Mouse (Mus musculus) lung, embryonic 16.5 days (tissue): Measurements from ENCODE around the gene Anks1b. TPM values are rescaled to one million over a fixed set of nuclear protein-coding genes. Genes with fewer than 3 reads are reported as not detected.

ENCODE experiments used
- ATAC-seq: fragments of 200-750 bp; cut with Nextera tagmentation; 2 replicates; pipeline ENCODE4 v1.8.0; 2017; ENCODE audit warnings: low read depth, mild to moderate bottlenecking, moderate library complexity
- H3K27ac ChIP-seq: fragments of 300-500 bp; sonication (generic); 2 replicates; pipeline ENCODE4 v1.5.1; 2014; ENCODE audit warnings: mild to moderate bottlenecking, control low read depth, low read length
- H3K27me3 ChIP-seq: fragments of 300-500 bp; sonication (generic); 2 replicates; pipeline ENCODE4 v1.6.1; 2014; ENCODE audit warnings: low read depth, low read length, mixed read lengths; ENCODE audit not compliant: control insufficient read depth, insufficient read depth
- H3K36me3 ChIP-seq: fragments of 300-500 bp; sonication (generic); 2 replicates; pipeline ENCODE4 v1.6.1; 2014; ENCODE audit warnings: low read length; ENCODE audit not compliant: control insufficient read depth, insufficient read depth
- H3K4me1 ChIP-seq: fragments of 300-500 bp; sonication (generic); replicated peaks from 2 replicates; pipeline ENCODE4 v1.6.1; 2014; ENCODE audit warnings: low read length, mixed read lengths; ENCODE audit not compliant: control insufficient read depth, insufficient read depth
- H3K4me2 ChIP-seq: fragments of 300-500 bp; sonication (generic); 2 replicates; pipeline ENCODE4 v1.6.1; 2014; ENCODE audit warnings: low read depth, low read length, control low read depth
- H3K4me3 ChIP-seq: fragments of 300-500 bp; sonication (generic); 2 replicates; pipeline ENCODE4 v1.5.1; 2014; ENCODE audit warnings: mild to moderate bottlenecking, low read length, control low read depth
- H3K9ac ChIP-seq: fragments of 300-500 bp; sonication (generic); 2 replicates; pipeline ENCODE4 v1.6.1; 2014; ENCODE audit warnings: low read length, control low read depth
- H3K9me3 ChIP-seq: fragments of 300-500 bp; sonication (generic); 2 replicates; pipeline ENCODE4 v1.6.1; 2016; ENCODE audit warnings: low read length; ENCODE audit not compliant: control insufficient read depth
- WGBS: fragments of 180-500 bp; shearing (Covaris S2); extraction: QIAGEN DNeasy Blood & Tissue Kit; methylation state at CpG from one replicate; pipeline ENCODE4 v1.1.7; 2014; 5-methylcytosine and 5-hydroxymethylcytosine counted together
- polyA plus RNA-seq: library from polyadenylated mRNA; unstranded; fragments of >200 nt; fragmentation: Nextera tagmentation; extraction: Ambion mirVana; gene quantifications from 2 replicates; pipeline ENCODE4 v1.2.1, GENCODE M21; 2015

Gene Anks1b
- polyA plus RNA-seq, 1 experiment from 2014 or later = 0.20 TPM

DNA sequence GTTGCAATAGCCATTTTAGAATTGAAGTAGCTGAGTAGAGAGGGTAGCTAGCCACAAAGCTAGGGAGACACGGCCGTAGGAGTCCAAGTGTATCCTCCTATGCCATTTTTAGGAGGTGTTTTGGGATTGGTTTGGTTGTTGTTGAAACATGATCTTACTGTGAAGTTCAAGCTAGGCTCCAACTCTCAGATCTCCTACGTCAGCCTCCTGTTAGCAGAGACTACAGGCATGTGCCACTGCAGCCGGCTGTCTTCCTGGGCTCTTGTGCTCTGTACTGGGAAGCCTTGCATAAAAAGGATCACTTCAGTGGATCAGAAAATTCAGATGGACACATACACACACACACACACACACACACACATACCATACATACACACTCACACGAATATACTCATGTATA is 1059.8 kb downstream of the Anks1b start:
- Histone ChIP-seq H3K4me1 (no peaks in the 10 kb centered on the region), H3K9ac (no peak overlapping the region), H3K9me3 (no peaks in the 10 kb centered on the region), H3K4me3 (no peak overlapping the region), H3K36me3 (no peaks in the 10 kb centered on the region), H3K27ac (no peak overlapping the region), H3K4me2 (no peak overlapping the region), H3K27me3 (no peaks in the 10 kb centered on the region)
- ATAC-seq = no peak
- 45% methylated on average over 5 of the region's 5 CpGs for WGBS

- Histone ChIP-seq H3K27me3 (no peaks in the 10 kb centered on the region), H3K9ac (no peak overlapping the region), H3K36me3 (no peaks in the 10 kb centered on the region), H3K27ac (no peak overlapping the region), H3K4me1 (no peaks in the 10 kb centered on the region), H3K4me3 (no peak overlapping the region), H3K4me2 (no peak overlapping the region), H3K9me3 (no peaks in the 10 kb centered on the region)
- WGBS = 41% methylated on average over 13 of the region's 13 CpGs
- no peak for ATAC-seq
Measured at GRCm38 (mm10) chr10:90934678-90935077, 1061.4 kb downstream of the Anks1b start.

DNA sequence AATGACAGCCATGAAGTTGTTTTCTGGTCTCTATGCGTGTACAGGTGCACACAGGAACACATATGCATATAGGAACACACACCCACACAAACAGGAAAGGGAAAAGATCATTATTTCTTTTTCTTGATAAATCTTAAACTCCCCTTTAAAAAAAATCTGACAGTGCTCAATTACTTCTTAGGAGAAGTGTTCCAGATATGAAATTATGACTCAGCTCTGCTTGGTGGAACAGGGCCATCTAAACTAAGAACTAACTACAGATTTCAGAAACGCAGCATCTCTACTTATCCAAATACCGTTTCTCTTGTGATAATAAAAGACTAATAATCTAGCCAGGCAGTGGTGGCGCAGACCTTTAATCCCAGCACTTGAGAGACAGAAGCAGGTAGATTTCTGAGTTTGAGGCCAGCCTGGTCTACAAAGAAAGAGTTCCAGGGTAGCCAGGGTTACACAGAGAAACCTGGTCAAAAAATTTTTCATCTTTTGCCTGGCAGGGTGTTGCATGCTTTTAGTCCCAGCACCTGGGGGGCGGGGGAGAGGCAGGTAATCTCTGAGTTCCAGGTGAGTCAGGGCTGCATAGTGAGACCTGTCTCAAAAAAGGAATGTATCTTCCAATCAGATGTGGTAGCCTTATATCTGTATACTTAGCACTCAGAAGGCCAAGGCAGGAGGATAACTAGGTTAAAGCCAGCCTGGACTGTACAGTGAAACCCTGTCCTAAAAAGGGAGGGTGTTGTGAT is 1064.6 kb downstream of the Anks1b start:
- Histone ChIP-seq H3K9ac (no peak overlapping the region), H3K27ac (no peak overlapping the region), H3K4me3 (no peak overlapping the region), H3K9me3 (no peaks in the 10 kb centered on the region), H3K4me2 (no peak overlapping the region), H3K36me3 (no peaks in the 10 kb centered on the region), H3K27me3 (no peaks in the 10 kb centered on the region), H3K4me1 (no peaks in the 10 kb centered on the region)
- WGBS = 74% methylated on average over 5 of the region's 5 CpGs
- ATAC-seq = no peak

- Histone ChIP-seq H3K4me3 (no peak overlapping the region), H3K4me2 (no peak overlapping the region), H3K27me3 (no peaks in the 10 kb centered on the region), H3K9me3 (no peaks in the 10 kb centered on the region), H3K36me3 (no peaks in the 10 kb centered on the region), H3K4me1 (no peaks in the 10 kb centered on the region), H3K9ac (no peak overlapping the region), H3K27ac (no peak overlapping the region)
- 69% methylated on average over 15 of the region's 15 CpGs for WGBS
- ATAC-seq = no peak
Measured at GRCm38 (mm10) chr10:90940521-90941520, 1067.5 kb downstream of the Anks1b start.

DNA sequence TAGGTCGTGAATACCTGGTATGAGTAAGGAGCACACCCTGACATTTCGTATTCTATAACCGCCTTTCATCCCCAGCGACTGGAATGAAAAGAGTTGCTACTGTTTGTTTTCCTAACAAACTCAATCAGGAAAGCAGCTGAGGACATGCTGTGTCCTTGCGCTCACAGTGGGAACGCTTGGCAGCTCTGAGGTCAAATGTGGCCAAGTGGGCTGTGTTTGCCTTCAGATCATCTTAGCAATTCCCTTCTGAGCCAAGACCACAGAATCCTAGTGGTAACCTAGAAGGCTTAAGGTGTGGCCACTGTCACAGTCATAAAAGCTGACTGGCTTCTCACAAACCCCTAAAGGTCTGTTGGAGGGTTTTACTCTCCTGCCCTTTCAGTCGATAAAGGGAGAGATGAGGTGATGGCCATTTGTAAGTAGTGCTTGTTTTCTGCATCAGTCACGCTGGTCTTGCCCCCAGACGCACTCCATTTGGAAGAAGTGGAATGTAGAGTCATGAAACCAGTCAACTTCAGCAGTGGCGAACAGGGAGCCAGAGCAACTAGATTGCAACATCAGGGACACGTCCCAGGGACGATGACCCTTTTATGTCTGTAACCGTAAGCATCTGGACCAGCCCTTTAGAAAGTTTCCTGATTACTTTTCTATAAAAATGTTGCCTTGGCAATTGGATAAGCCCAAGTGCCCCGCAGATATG is 1068.8 kb downstream of the Anks1b start:
- no peak overlapping the region for H3K4me3 ChIP-seq

GRCm38 (mm10) chr10:90947043-90947442 is 1073.7 kb downstream of the Anks1b start:
- ATAC-seq = no peak
- WGBS = 89% methylated on average over 6 of the region's 6 CpGs
- no peak overlapping the region for H3K4me2 ChIP-seq

More for the DNA sequence above, 1068.8 kb downstream of the Anks1b start:
- no peak overlapping the region for H3K4me2 ChIP-seq
- H3K9ac ChIP-seq = no peak overlapping the region
- H3K9me3 ChIP-seq = no peaks in the 10 kb centered on the region
- no peaks in the 10 kb centered on the region for H3K36me3 ChIP-seq
- ATAC-seq = no peak
- 68% methylated on average over 14 of the region's 14 CpGs for WGBS
- no peak overlapping the region for H3K27ac ChIP-seq
- no peaks in the 10 kb centered on the region for H3K27me3 ChIP-seq
- H3K4me1 ChIP-seq = no peaks in the 10 kb centered on the region

GRCm38 (mm10) chr10:90947608-90948373 is 1074.5 kb downstream of the Anks1b start:
- no peaks in the 10 kb centered on the region for H3K4me1 ChIP-seq
- H3K4me2 ChIP-seq = no peak overlapping the region
- no peaks in the 10 kb centered on the region for H3K9me3 ChIP-seq
- no peak for ATAC-seq
- WGBS = 88% methylated on average over 18 of the region's 18 CpGs
- no peak overlapping the region for H3K4me3 ChIP-seq
- no peaks in the 10 kb centered on the region for H3K27me3 ChIP-seq
- H3K27ac ChIP-seq = no peak overlapping the region
- no peaks in the 10 kb centered on the region for H3K36me3 ChIP-seq
- no peak overlapping the region for H3K9ac ChIP-seq

More at GRCm38 (mm10) chr10:90947043-90947442, 1073.7 kb downstream of the Anks1b start:
- no peak overlapping the region for H3K27ac ChIP-seq
- no peaks in the 10 kb centered on the region for H3K27me3 ChIP-seq
- H3K9ac ChIP-seq = no peak overlapping the region
- no peaks in the 10 kb centered on the region for H3K9me3 ChIP-seq
- H3K36me3 ChIP-seq = no peaks in the 10 kb centered on the region
- H3K4me1 ChIP-seq = no peaks in the 10 kb centered on the region
- H3K4me3 ChIP-seq = no peak overlapping the region

DNA sequence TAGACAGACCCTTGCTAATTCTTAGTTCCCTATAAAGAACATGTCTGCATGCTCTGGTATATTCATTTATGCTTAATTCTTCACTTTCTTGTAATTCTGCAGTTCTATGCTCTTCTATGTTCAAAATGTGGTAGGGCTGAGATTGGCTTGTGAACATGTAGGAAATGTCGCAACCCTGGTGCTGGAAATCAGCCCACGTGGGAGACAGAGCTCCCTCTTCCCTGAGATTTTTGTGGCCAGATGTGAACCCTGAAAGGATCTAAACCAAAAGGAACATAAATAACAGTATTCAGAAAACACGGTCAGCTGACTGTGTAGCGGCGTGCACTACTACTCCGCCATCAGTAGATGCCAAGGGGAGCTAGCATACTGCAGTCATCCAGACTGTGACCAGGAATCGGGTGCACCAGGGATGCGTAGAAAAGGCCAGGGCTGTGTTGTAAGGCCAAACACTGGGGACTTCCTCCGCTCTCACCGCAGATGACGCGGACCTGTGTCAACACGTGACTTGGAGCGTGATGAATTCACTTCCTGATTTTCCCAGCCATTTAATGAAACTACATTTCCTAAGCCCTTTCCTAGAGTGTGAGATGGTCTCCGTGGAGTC is 1079.9 kb downstream of the Anks1b start:
- Histone ChIP-seq H3K4me3 (no peak overlapping the region), H3K27ac (no peak overlapping the region), H3K4me1 (no peaks in the 10 kb centered on the region), H3K4me2 (no peak overlapping the region), H3K27me3 (no peaks in the 10 kb centered on the region), H3K36me3 (no peaks in the 10 kb centered on the region), H3K9me3 (no peaks in the 10 kb centered on the region), H3K9ac (no peak overlapping the region)
- ATAC-seq = no peak
- WGBS = 82% methylated on average over 15 of the region's 15 CpGs
